Mouse (Mus musculus): ENCODE measurements at regions not wholly inside any gene's neighbourhood (a gene's known extent, or its start where the extent isn't known, plus 50 kb on each side); places are given as distances from the start of the nearest gene placed in this dataset.

DNA sequence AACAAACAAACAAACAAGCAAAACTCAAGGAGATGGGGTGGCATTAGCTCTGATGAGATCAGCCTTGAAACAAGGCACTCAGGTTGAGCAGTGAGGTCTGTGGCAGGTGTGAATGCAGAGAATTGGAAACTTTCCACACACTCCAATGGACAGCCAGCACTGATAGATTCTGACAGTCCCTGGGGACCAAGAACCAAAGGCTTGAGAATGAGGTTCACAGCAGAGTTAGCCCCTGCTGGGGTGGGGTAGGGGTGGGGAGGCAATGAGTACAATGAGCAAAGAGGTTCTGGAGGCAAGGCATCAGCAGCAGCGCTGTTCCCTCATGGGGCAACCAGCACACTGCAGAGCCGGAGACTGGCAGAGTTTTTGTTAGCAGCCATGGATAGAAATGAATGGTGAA, 220.5 kb upstream of the Sp4 start:
- H3K36me3 ChIP-seq (ENCODE audit: control insufficient read depth, insufficient read depth, low read length): no peaks in the 10 kb centered on the region
- no peak for DNase-seq
- H3K4me3 ChIP-seq (ENCODE audit: control insufficient read depth, insufficient read depth, low read length): no peak overlapping the region
- WGBS: 87% methylated on average over 2 of the region's 2 CpGs
- H3K4me1 ChIP-seq (replicated peaks; ENCODE audit: control insufficient read depth, insufficient read depth, low read length): no peaks in the 10 kb centered on the region
- TF ChIP-seq CTCF (IDR thresholded peaks at IDR 0.05; ENCODE audit: borderline replicate concordance, control insufficient read depth, extremely low read depth, insufficient read depth, low read length, poor library complexity) (no peak), POLR2A (IDR thresholded peaks at IDR 0.05; ENCODE audit: control insufficient read depth, extremely low read depth, insufficient read depth, low read length, poor library complexity) (no peak)
- no peak overlapping the region for H3K27ac ChIP-seq (ENCODE audit: control insufficient read depth, insufficient read depth, low read length)
- no peaks in the 10 kb centered on the region for H3K27me3 ChIP-seq (ENCODE audit: control insufficient read depth, insufficient read depth, low read length)

DNA sequence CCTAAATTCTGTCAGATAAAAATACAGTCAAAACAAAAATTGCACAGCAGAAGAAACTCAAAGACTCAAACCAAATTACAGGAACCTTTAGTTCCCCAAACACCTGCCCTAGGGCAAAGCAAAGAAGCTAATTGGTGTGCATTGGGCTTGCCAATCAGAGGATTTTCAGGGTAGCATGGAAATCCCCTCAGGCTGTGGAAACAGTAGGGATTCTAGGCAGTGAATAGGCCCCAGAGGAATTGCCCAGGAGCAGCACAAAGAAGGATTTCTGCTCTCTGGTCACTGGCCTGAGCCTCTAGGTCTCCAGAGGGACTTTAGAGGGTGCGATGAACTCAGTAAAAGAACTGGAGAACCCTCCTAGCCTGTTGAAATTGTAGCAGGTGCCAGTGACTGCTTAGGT, 220.1 kb upstream of the Sp4 start:
- no peak for TF ChIP-seq POLR2A (IDR thresholded peaks at IDR 0.05; ENCODE audit: control insufficient read depth, extremely low read depth, insufficient read depth, low read length, poor library complexity)
- TF ChIP-seq CTCF (IDR thresholded peaks at IDR 0.05; ENCODE audit: borderline replicate concordance, control insufficient read depth, extremely low read depth, insufficient read depth, low read length, poor library complexity): no peak
- Histone ChIP-seq H3K4me3 (ENCODE audit: control insufficient read depth, insufficient read depth, low read length) (no peak overlapping the region), H3K36me3 (ENCODE audit: control insufficient read depth, insufficient read depth, low read length) (no peaks in the 10 kb centered on the region), H3K27ac (ENCODE audit: control insufficient read depth, insufficient read depth, low read length) (no peak overlapping the region), H3K27me3 (ENCODE audit: control insufficient read depth, insufficient read depth, low read length) (no peaks in the 10 kb centered on the region), H3K4me1 (replicated peaks; ENCODE audit: control insufficient read depth, insufficient read depth, low read length) (no peaks in the 10 kb centered on the region)
- WGBS: 97% methylated on average over 1 of the region's 1 CpGs
- DNase-seq: no peak

DNA sequence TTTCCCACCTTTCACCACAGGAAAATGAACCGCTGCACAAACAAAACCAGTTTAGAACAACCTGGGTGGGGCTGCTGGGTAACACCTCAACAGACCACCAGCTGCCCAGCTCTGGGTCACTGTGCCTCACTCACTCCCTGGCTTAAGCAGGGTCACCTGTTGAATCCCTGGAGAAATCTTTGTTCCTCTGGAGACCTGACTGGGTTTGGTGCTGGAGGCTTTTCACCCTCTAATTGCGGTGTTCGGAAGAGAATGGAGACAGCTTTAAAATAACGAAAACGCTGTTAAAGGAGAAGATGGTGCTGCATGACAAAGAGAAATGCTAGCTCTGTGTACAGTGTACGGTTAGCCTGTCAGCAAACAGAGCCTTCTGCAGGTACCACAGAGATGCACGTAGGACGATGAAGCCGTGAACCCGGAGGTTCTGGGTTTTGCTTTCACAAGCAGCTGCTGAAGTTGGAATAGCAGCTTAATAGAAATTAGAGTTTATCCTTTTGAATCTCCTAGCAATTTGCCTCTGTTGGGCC, 218.6 kb upstream of the Sp4 start:
- DNase-seq: no peak
- 87% methylated on average over 10 of the region's 10 CpGs for WGBS
- H3K4me1 ChIP-seq (replicated peaks; ENCODE audit: control insufficient read depth, insufficient read depth, low read length): no peaks in the 10 kb centered on the region
- H3K27ac ChIP-seq (ENCODE audit: control insufficient read depth, insufficient read depth, low read length): no peak overlapping the region
- no peaks in the 10 kb centered on the region for H3K27me3 ChIP-seq (ENCODE audit: control insufficient read depth, insufficient read depth, low read length)
- no peak for TF ChIP-seq CTCF (IDR thresholded peaks at IDR 0.05; ENCODE audit: borderline replicate concordance, control insufficient read depth, extremely low read depth, insufficient read depth, low read length, poor library complexity)
- TF ChIP-seq POLR2A (IDR thresholded peaks at IDR 0.05; ENCODE audit: control insufficient read depth, extremely low read depth, insufficient read depth, low read length, poor library complexity): no peak
- no peak overlapping the region for H3K4me3 ChIP-seq (ENCODE audit: control insufficient read depth, insufficient read depth, low read length)
- H3K36me3 ChIP-seq (ENCODE audit: control insufficient read depth, insufficient read depth, low read length): no peaks in the 10 kb centered on the region

DNA sequence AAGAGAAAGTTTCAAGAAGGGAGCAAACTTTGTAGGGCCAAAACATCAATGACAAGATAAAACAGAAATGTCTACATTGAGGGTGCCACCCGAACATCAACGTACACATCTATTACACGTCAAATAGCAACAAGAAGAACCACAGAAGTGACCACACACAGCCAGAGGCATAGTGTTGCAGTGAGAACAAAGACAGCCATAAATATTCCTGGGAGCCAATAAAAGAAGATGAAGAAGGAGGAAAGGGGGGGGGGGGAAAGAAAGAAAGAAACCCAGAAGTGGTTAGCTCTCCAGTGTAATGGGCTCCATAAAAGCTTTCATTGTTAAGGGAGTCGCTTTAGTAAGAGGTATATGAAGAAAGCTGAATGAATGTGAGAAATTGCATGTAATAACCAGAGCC, 209.7 kb upstream of the Sp4 start:
- Histone ChIP-seq H3K36me3 (ENCODE audit: control insufficient read depth, insufficient read depth, low read length) (no peaks in the 10 kb centered on the region), H3K27me3 (ENCODE audit: control insufficient read depth, insufficient read depth, low read length) (no peaks in the 10 kb centered on the region), H3K4me3 (ENCODE audit: control insufficient read depth, insufficient read depth, low read length) (no peak overlapping the region), H3K27ac (ENCODE audit: control insufficient read depth, insufficient read depth, low read length) (no peak overlapping the region), H3K4me1 (replicated peaks; ENCODE audit: control insufficient read depth, insufficient read depth, low read length) (no peaks in the 10 kb centered on the region)
- 59% methylated on average over 4 of the region's 4 CpGs for WGBS
- DNase-seq: no peak
- no peak for TF ChIP-seq POLR2A (IDR thresholded peaks at IDR 0.05; ENCODE audit: control insufficient read depth, extremely low read depth, insufficient read depth, low read length, poor library complexity)
- no peak for TF ChIP-seq CTCF (IDR thresholded peaks at IDR 0.05; ENCODE audit: borderline replicate concordance, control insufficient read depth, extremely low read depth, insufficient read depth, low read length, poor library complexity)

DNA sequence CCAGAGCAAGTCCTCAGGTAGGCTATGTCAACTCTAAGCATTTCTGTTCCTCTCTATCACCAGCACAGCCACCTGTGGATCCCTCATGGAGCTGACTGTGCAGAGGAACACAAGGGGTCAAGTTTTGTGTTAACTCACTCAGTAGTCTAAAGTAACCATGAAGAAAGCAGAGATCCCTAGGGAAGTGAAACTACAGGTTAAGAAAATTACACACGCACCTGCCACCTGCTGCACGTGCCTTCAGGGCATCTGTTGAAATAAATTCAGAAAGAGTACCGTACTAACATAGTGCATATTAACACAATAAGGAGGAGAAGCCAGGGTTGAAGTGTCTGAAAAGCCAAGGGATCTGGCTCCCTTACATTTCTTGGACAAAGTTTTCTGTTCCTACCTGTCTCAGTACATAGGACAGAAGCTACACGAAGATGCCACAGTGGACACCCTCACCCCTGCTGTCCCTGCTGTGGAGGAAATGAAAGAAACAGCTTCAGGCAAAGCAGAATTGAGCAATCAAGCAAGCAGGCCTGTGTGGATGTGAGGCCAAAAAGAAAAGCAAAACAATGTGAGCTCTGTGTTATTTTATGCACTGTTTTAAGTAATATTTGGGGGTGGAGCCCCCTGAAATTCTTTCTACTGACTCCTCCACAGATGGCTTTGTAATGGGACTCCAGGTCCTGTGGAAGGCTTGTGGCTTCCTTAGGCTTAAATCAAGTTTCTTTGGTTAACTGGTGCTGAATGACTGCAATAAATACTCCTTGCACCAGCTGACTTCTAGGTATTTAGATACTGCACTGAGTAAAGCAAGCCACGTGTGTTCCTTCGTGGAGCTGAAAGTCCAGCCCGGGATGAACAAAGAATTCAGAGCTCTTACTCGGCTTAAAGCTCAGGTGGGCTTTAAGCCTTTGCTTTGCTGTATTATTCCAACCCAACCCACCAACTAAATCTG, 208.0 kb upstream of the Sp4 start:
- no peak for TF ChIP-seq POLR2A (IDR thresholded peaks at IDR 0.05; ENCODE audit: control insufficient read depth, extremely low read depth, insufficient read depth, low read length, poor library complexity)
- TF ChIP-seq CTCF (IDR thresholded peaks at IDR 0.05; ENCODE audit: borderline replicate concordance, control insufficient read depth, extremely low read depth, insufficient read depth, low read length, poor library complexity): no peak
- no peak for DNase-seq
- Histone ChIP-seq H3K27ac (ENCODE audit: control insufficient read depth, insufficient read depth, low read length) (no peak overlapping the region), H3K36me3 (ENCODE audit: control insufficient read depth, insufficient read depth, low read length) (no peaks in the 10 kb centered on the region), H3K4me3 (ENCODE audit: control insufficient read depth, insufficient read depth, low read length) (no peak overlapping the region), H3K4me1 (replicated peaks; ENCODE audit: control insufficient read depth, insufficient read depth, low read length) (no peaks in the 10 kb centered on the region), H3K27me3 (ENCODE audit: control insufficient read depth, insufficient read depth, low read length) (no peaks in the 10 kb centered on the region)
- 90% methylated on average over 8 of the region's 8 CpGs for WGBS

DNA sequence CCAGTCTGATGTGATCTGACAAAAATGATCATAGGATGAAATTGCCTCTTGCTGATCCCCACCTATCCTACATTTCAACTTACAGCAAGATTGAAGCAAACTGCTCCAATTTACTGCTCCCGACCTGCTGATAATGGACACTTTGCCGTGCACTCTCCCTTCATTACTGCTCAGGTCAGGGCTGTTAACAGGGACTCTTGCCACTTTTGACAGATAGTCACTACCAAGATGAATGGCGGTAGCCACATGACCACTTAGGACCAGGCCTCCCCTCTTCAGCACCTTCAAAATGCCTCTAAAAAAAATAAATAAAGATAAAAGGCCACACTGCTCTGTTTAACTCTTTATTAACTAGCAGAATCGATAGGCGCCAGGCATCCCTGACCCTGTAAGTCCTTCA, 199.2 kb upstream of the Sp4 start:
- no peak for DNase-seq
- Histone ChIP-seq H3K4me3 (ENCODE audit: control insufficient read depth, insufficient read depth, low read length) (no peak overlapping the region), H3K36me3 (ENCODE audit: control insufficient read depth, insufficient read depth, low read length) (no peaks in the 10 kb centered on the region), H3K4me1 (replicated peaks; ENCODE audit: control insufficient read depth, insufficient read depth, low read length) (no peaks in the 10 kb centered on the region), H3K27ac (ENCODE audit: control insufficient read depth, insufficient read depth, low read length) (no peak overlapping the region), H3K27me3 (ENCODE audit: control insufficient read depth, insufficient read depth, low read length) (no peaks in the 10 kb centered on the region)
- 88% methylated on average over 5 of the region's 5 CpGs for WGBS
- TF ChIP-seq POLR2A (IDR thresholded peaks at IDR 0.05; ENCODE audit: control insufficient read depth, extremely low read depth, insufficient read depth, low read length, poor library complexity) (no peak), CTCF (IDR thresholded peaks at IDR 0.05; ENCODE audit: borderline replicate concordance, control insufficient read depth, extremely low read depth, insufficient read depth, low read length, poor library complexity) (no peak)
